Mouse (Mus musculus): Measurements from ENCODE around the gene Sparcl1.

DNA sequence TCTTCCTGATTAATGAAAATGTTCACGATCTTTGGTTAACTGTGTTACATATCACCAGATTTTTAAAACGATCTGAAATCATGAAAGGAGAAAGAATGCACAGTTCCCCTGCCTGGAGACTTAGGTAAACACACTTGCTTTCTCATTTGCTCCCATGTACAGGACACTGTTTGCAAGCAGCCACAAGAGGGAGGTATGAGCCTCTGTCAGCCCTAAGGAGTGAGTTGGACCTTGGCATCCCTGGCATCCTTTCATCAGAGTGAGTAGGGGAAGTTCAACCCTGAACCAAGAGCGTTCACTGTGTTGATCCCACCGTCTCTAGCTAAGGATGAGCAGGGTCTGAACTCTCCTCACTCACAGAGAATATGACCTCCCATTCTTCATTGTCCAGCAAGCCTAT is 18.0 kb upstream of the Sparcl1 start:
- TF ChIP-seq POLR2A (IDR thresholded peaks at IDR 0.05; ENCODE audit: borderline replicate concordance, control insufficient read depth, low read depth, low read length) = no peak
- no peak for TF ChIP-seq CTCF (IDR thresholded peaks at IDR 0.05; ENCODE audit: control insufficient read depth, insufficient read depth, low read length)
